Mouse (Mus musculus): ENCODE results near the gene Slc29a3. TPM values are rescaled to one million over a fixed set of nuclear protein-coding genes. Genes with fewer than 3 reads are reported as not detected.

Slc29a3 gene
- polyA plus RNA-seq, 2 experiments: 1.7 to 2.1 TPM

- WGBS (ENCODE audit: insufficient replicate concordance): 10% methylated on average over 9 of the region's 9 CpGs
- Histone ChIP-seq H3K4me3 (ENCODE audit: insufficient read depth in 1 of 2, low read depth in 2 of 2, low read length in 2 of 2) (no peak overlapping the region), H3K4me2 (ENCODE audit: low read depth) (no peak overlapping the region), H3K9ac (replicated peaks) (no peak overlapping the region), H3K36me3 (replicated peaks; ENCODE audit: control insufficient read depth, insufficient read depth, low read depth) (no peaks in the 10 kb centered on the region), H3K9me3 (ENCODE audit: control insufficient read depth, low read length) (no peaks in the 10 kb centered on the region), H3K27me3 (ENCODE audit: control insufficient read depth, insufficient read depth, low read length) (no peaks in the 10 kb centered on the region), H3K4me1 (replicated peaks; ENCODE audit: control insufficient read depth in 2 of 2, insufficient read depth in 2 of 2, low read length in 1 of 2) (no peaks in the 10 kb centered on the region), H3K27ac (no peak overlapping the region)
- DNase-seq (ENCODE audit: low read depth in 3 of 3, low spot score in 3 of 3) (peak; percentile 13 to 24 (median 24)), ATAC-seq (ENCODE audit: insufficient read depth) (no peak)
- TF ChIP-seq EP300 (IDR thresholded peaks at IDR 0.05; ENCODE audit: low read depth): no peak
- TF ChIP-seq CTCF (IDR thresholded peaks at IDR 0.05; ENCODE audit: low read depth): peak; percentile 96
These were observed 27.0 kb upstream of the Slc29a3 start for GRCm38 (mm10) chr10:60779628-60780027.

- H3K4me2 ChIP-seq (ENCODE audit: low read depth): no peak overlapping the region
- H3K27ac ChIP-seq: no peak overlapping the region
- no peaks in the 10 kb centered on the region for H3K4me1 ChIP-seq (replicated peaks; ENCODE audit: control insufficient read depth in 2 of 2, insufficient read depth in 2 of 2, low read length in 1 of 2)
- TF ChIP-seq EP300 (IDR thresholded peaks at IDR 0.05; ENCODE audit: low read depth): no peak
- peak; percentile 68 for TF ChIP-seq CTCF (IDR thresholded peaks at IDR 0.05; ENCODE audit: low read depth)
- 54% methylated on average over 12 of the region's 12 CpGs for WGBS (ENCODE audit: insufficient replicate concordance)
- ATAC-seq (ENCODE audit: insufficient read depth) (no peak), DNase-seq (ENCODE audit: low read depth in 3 of 3, low spot score in 3 of 3) (no peak)
- H3K9me3 ChIP-seq (ENCODE audit: control insufficient read depth, low read length): no peaks in the 10 kb centered on the region
- no peak overlapping the region for H3K4me3 ChIP-seq (ENCODE audit: insufficient read depth in 1 of 2, low read depth in 2 of 2, low read length in 2 of 2)
- no peak overlapping the region for H3K9ac ChIP-seq (replicated peaks)
- H3K36me3 ChIP-seq (replicated peaks; ENCODE audit: control insufficient read depth, insufficient read depth, low read depth): no peaks in the 10 kb centered on the region
- no peaks in the 10 kb centered on the region for H3K27me3 ChIP-seq (ENCODE audit: control insufficient read depth, insufficient read depth, low read length)
These were observed 25.9 kb upstream of the Slc29a3 start for GRCm38 (mm10) chr10:60778542-60778941.

- 63% methylated on average over 6 of the region's 6 CpGs for WGBS (ENCODE audit: insufficient replicate concordance)
- Histone ChIP-seq H3K4me1 (replicated peaks; ENCODE audit: control insufficient read depth in 2 of 2, insufficient read depth in 2 of 2, low read length in 1 of 2) (no peaks in the 10 kb centered on the region), H3K27ac (no peak overlapping the region), H3K9ac (replicated peaks) (no peak overlapping the region), H3K4me3 (ENCODE audit: insufficient read depth in 1 of 2, low read depth in 2 of 2, low read length in 2 of 2) (no peak overlapping the region), H3K4me2 (ENCODE audit: low read depth) (no peak overlapping the region), H3K9me3 (ENCODE audit: control insufficient read depth, low read length) (no peaks in the 10 kb centered on the region), H3K27me3 (ENCODE audit: control insufficient read depth, insufficient read depth, low read length) (no peaks in the 10 kb centered on the region), H3K36me3 (replicated peaks; ENCODE audit: control insufficient read depth, insufficient read depth, low read depth) (no peaks in the 10 kb centered on the region)
- peak; percentile 70 for TF ChIP-seq CTCF (IDR thresholded peaks at IDR 0.05; ENCODE audit: low read depth)
- TF ChIP-seq EP300 (IDR thresholded peaks at IDR 0.05; ENCODE audit: low read depth): no peak
- ATAC-seq (ENCODE audit: insufficient read depth) (no peak), DNase-seq (ENCODE audit: low read depth in 3 of 3, low spot score in 3 of 3) (no peak)
These were observed 22.9 kb upstream of the Slc29a3 start for GRCm38 (mm10) chr10:60775473-60775872.

- no peaks in the 10 kb centered on the region for H3K27me3 ChIP-seq (ENCODE audit: control insufficient read depth, insufficient read depth, low read length)
These were observed 22.0 kb upstream of the Slc29a3 start for GRCm38 (mm10) chr10:60774616-60775015.

GRCm38 (mm10) chr10:60770855-60771254, 18.3 kb upstream of the Slc29a3 start:
- Histone ChIP-seq H3K36me3 (replicated peaks; ENCODE audit: control insufficient read depth, insufficient read depth, low read depth) (no peaks in the 10 kb centered on the region), H3K4me2 (ENCODE audit: low read depth) (no peak overlapping the region), H3K9ac (replicated peaks) (no peak overlapping the region), H3K4me1 (replicated peaks; ENCODE audit: control insufficient read depth in 2 of 2, insufficient read depth in 2 of 2, low read length in 1 of 2) (no peaks in the 10 kb centered on the region), H3K27me3 (ENCODE audit: control insufficient read depth, insufficient read depth, low read length) (no peaks in the 10 kb centered on the region), H3K27ac (no peak overlapping the region), H3K4me3 (ENCODE audit: insufficient read depth in 1 of 2, low read depth in 2 of 2, low read length in 2 of 2) (no peak overlapping the region), H3K9me3 (ENCODE audit: control insufficient read depth, low read length) (no peaks in the 10 kb centered on the region)
- DNase-seq (ENCODE audit: low read depth in 3 of 3, low spot score in 3 of 3) (no peak), ATAC-seq (ENCODE audit: insufficient read depth) (no peak)
- TF ChIP-seq EP300 (IDR thresholded peaks at IDR 0.05; ENCODE audit: low read depth): no peak
- TF ChIP-seq CTCF (IDR thresholded peaks at IDR 0.05; ENCODE audit: low read depth): no peak
- 53% methylated on average over 4 of the region's 4 CpGs for WGBS (ENCODE audit: insufficient replicate concordance)

More at GRCm38 (mm10) chr10:60774616-60775015, 22.0 kb upstream of the Slc29a3 start:
- no peaks in the 10 kb centered on the region for H3K4me1 ChIP-seq (replicated peaks; ENCODE audit: control insufficient read depth in 2 of 2, insufficient read depth in 2 of 2, low read length in 1 of 2)
- 84% methylated on average over 13 of the region's 13 CpGs for WGBS (ENCODE audit: insufficient replicate concordance)
- no peak overlapping the region for H3K4me2 ChIP-seq (ENCODE audit: low read depth)
- no peak for DNase-seq (ENCODE audit: low read depth in 3 of 3, low spot score in 3 of 3)
- no peak for TF ChIP-seq CTCF (IDR thresholded peaks at IDR 0.05; ENCODE audit: low read depth)
- TF ChIP-seq EP300 (IDR thresholded peaks at IDR 0.05; ENCODE audit: low read depth): no peak
- H3K4me3 ChIP-seq (ENCODE audit: insufficient read depth in 1 of 2, low read depth in 2 of 2, low read length in 2 of 2): no peak overlapping the region
- H3K9ac ChIP-seq (replicated peaks): no peak overlapping the region
- H3K36me3 ChIP-seq (replicated peaks; ENCODE audit: control insufficient read depth, insufficient read depth, low read depth): no peaks in the 10 kb centered on the region
- H3K9me3 ChIP-seq (ENCODE audit: control insufficient read depth, low read length): no peaks in the 10 kb centered on the region
- no peak for ATAC-seq (ENCODE audit: insufficient read depth)
- no peak overlapping the region for H3K27ac ChIP-seq
